Mouse (Mus musculus) kidney, adult 2 months (tissue): ENCODE results near the gene Faim2.

Experiments used
- CTCF ChIP-seq: fragments of 200-500 bp; conservative IDR thresholded peaks from 2 replicates; pipeline ENCODE4 v1.5.1; 2011; ENCODE audit warnings: low read depth, mild to moderate bottlenecking, control low read depth, low read length, moderate library complexity, mixed read lengths; ENCODE audit not compliant: insufficient read depth, insufficient read length
- POLR2A ChIP-seq: fragments of 200-500 bp; IDR thresholded peaks from one replicate; pipeline ENCODE4 v1.6.1; 2011; ENCODE audit warnings: low read depth, low read length, control low read depth

GRCm38 (mm10) chr15:99527629-99528353 lies at the start of gene Faim2:
- TF ChIP-seq POLR2A (no peak), CTCF (no peak)
